Mouse (Mus musculus) mesoderm, embryonic 11.5 days (tissue): ENCODE measurements around the gene Chd9.
"Not testable (repeated sequence)": the region's sequence is repeated elsewhere in the genome, so short reads cannot be mapped to it uniquely, and the experiment has no call there.

ENCODE experiments used
- DNase-seq: peaks from one replicate; pipeline ENCODE4 v3.0.0-alpha.2; 2012; ENCODE audit warnings: low read depth, low spot score

Chd9 gene

GRCm38 (mm10) chr8:90869920-90870777 is 42.0 kb downstream of the Chd9 start:
- DNase-seq = peak; percentile 68

GRCm38 (mm10) chr8:90871375-90872080 is 43.4 kb downstream of the Chd9 start:
- DNase-seq = no peak

GRCm38 (mm10) chr8:90873051-90873450 is 44.9 kb downstream of the Chd9 start:
- DNase-seq = no peak

- no peak for DNase-seq
Observed at GRCm38 (mm10) chr8:90876213-90876721, 48.1 kb downstream of the Chd9 start.

GRCm38 (mm10) chr8:90876722-90877429 is 48.7 kb downstream of the Chd9 start:
- DNase-seq = peak; percentile 49

GRCm38 (mm10) chr8:90877430-90877975 is 49.4 kb downstream of the Chd9 start:
- DNase-seq = no peak

GRCm38 (mm10) chr8:90878551-90878950 is 50.4 kb downstream of the Chd9 start:
- no peak for DNase-seq

GRCm38 (mm10) chr8:90880041-90880440 is 51.9 kb downstream of the Chd9 start:
- no peak for DNase-seq

GRCm38 (mm10) chr8:90881181-90881580 is 53.0 kb downstream of the Chd9 start:
- DNase-seq = no peak

- no peak for DNase-seq
Observed at GRCm38 (mm10) chr8:90882088-90882691, 54.0 kb downstream of the Chd9 start.

GRCm38 (mm10) chr8:90885671-90886368 is 57.7 kb downstream of the Chd9 start:
- no peak for DNase-seq

- not testable (repeated sequence) for DNase-seq
Observed at GRCm38 (mm10) chr8:90886369-90886712, 58.2 kb downstream of the Chd9 start.

- not testable (repeated sequence) for DNase-seq
Observed at GRCm38 (mm10) chr8:90887328-90887727, 59.2 kb downstream of the Chd9 start.

- no peak for DNase-seq
Observed at GRCm38 (mm10) chr8:90891872-90892578, 63.9 kb downstream of the Chd9 start.

- no peak for DNase-seq
Observed at GRCm38 (mm10) chr8:90892579-90892919, 64.4 kb downstream of the Chd9 start.

GRCm38 (mm10) chr8:90894231-90894914 is 66.2 kb downstream of the Chd9 start:
- DNase-seq = no peak

- DNase-seq = no peak
Observed at GRCm38 (mm10) chr8:90897343-90897742, 69.2 kb downstream of the Chd9 start.

GRCm38 (mm10) chr8:90898578-90898977 is 70.4 kb downstream of the Chd9 start:
- DNase-seq = no peak

- DNase-seq = no peak
Observed at GRCm38 (mm10) chr8:90902002-90902401, 73.8 kb downstream of the Chd9 start.
